Mouse (Mus musculus) MEL (cell line): ENCODE data around the gene Slc7a4. TPM values are rescaled to one million over a fixed set of nuclear protein-coding genes. Genes with fewer than 3 reads are reported as not detected.
"Not testable (repeated sequence)": the region's sequence is repeated elsewhere in the genome, so short reads cannot be mapped to it uniquely, and the experiment has no call there.

ENCODE experiments used
- DNase-seq: peaks from one replicate; pipeline ENCODE4 v3.0.0; 2011; ENCODE audit warnings: low read depth, low spot score
- H3K27ac ChIP-seq: 2 replicates; pipeline ENCODE4 v1.5.1; 2012; ENCODE audit warnings: low read depth, mild to moderate bottlenecking, control low read depth, low read length, moderate library complexity; ENCODE audit not compliant: control insufficient read depth
- H3K27me3 ChIP-seq, 2 experiments: fragments of 150-350 bp in 1 of 2; sonication (generic) in 1 of 2; 2 replicates each; pipeline ENCODE4 v1.6.1; 2012; ENCODE audit warnings: low read length in 2 of 2, mild to moderate bottlenecking in 2 of 2, improper control_type of control experiment in 1 of 2, moderate library complexity in 1 of 2; ENCODE audit not compliant: insufficient read depth in 2 of 2, control insufficient read depth in 1 of 2
- H3K36me3 ChIP-seq, 2 experiments: 2 replicates each; pipeline ENCODE4 v1.6.1; 2012 to 2014; ENCODE audit warnings: low read length in 2 of 2, improper control_type of control experiment in 1 of 2, inconsistent platforms in 1 of 2, mild to moderate bottlenecking in 1 of 2; ENCODE audit not compliant: insufficient read depth in 2 of 2, control insufficient read depth in 1 of 2
- H3K4me1 ChIP-seq, 2 experiments: fragments of 150-350 bp in 1 of 2; sonication (generic) in 1 of 2; 2 replicates each; pipeline ENCODE4 v1.6.1; 2012; ENCODE audit warnings: low read length in 2 of 2, improper control_type of control experiment in 1 of 2, mild to moderate bottlenecking in 1 of 2; ENCODE audit not compliant: insufficient read depth in 2 of 2, control insufficient read depth in 1 of 2
- H3K4me3 ChIP-seq, 2 experiments: fragments of 150-350 bp in 1 of 2; sonication (generic) in 1 of 2; 2 replicates each; pipeline ENCODE4 v1.5.1; 2012; ENCODE audit warnings: low read depth in 2 of 2, low read length in 2 of 2, mild to moderate bottlenecking in 2 of 2, moderate library complexity in 2 of 2, control low read depth in 1 of 2, improper control_type of control experiment in 1 of 2; ENCODE audit not compliant: control insufficient read depth in 1 of 2, insufficient read depth in 1 of 2
- H3K79me2 ChIP-seq: 2 replicates; pipeline ENCODE4 v1.6.1; 2012; ENCODE audit warnings: mild to moderate bottlenecking, low read length, moderate library complexity; ENCODE audit not compliant: control insufficient read depth, poor library complexity, insufficient read depth
- H3K9ac ChIP-seq: 2 replicates; pipeline ENCODE4 v1.6.1; 2012; ENCODE audit warnings: low read depth, mild to moderate bottlenecking, control low read depth, low read length, moderate library complexity; ENCODE audit not compliant: control insufficient read depth, poor library complexity, severe bottlenecking
- H3K9me3 ChIP-seq: fragments of 150-350 bp; sonication (generic); replicated peaks from 2 replicates; pipeline ENCODE4 v1.6.1; 2012; ENCODE audit warnings: mild to moderate bottlenecking, low read length, improper control_type of control experiment, moderate library complexity; ENCODE audit not compliant: insufficient read depth
- BHLHE40 ChIP-seq: IDR thresholded peaks from 2 replicates; pipeline ENCODE4 v1.6.1; 2012; ENCODE audit warnings: low read depth, mild to moderate bottlenecking, inconsistent platforms, low read length, improper control_type of control experiment, borderline replicate concordance
- CHD1 ChIP-seq: IDR thresholded peaks from 2 replicates; pipeline ENCODE4 v1.6.1; 2012; ENCODE audit warnings: low read depth, mild to moderate bottlenecking, inconsistent platforms, low read length, improper control_type of control experiment
- ETS1 ChIP-seq: IDR thresholded peaks from 2 replicates; pipeline ENCODE4 v1.6.1; 2012; ENCODE audit warnings: low read depth, mild to moderate bottlenecking, inconsistent platforms, low read length, improper control_type of control experiment, moderate library complexity
- GABPA ChIP-seq: IDR thresholded peaks from 2 replicates; pipeline ENCODE4 v1.6.1; 2012; ENCODE audit warnings: low read depth, mild to moderate bottlenecking, inconsistent platforms, low read length, improper control_type of control experiment, moderate library complexity
- GATA1 ChIP-seq: IDR thresholded peaks from 2 replicates; pipeline ENCODE4 v1.6.1; 2011; ENCODE audit warnings: low read depth, low read length, improper control_type of control experiment
- HCFC1 ChIP-seq: IDR thresholded peaks from 2 replicates; pipeline ENCODE4 v1.6.1; 2012; ENCODE audit warnings: low read depth, mild to moderate bottlenecking, inconsistent platforms, low read length, improper control_type of control experiment, moderate library complexity
- KAT2A ChIP-seq: conservative IDR thresholded peaks from 2 replicates; pipeline ENCODE4 v1.6.1; 2012; ENCODE audit warnings: low read depth, low read length, improper control_type of control experiment, inconsistent platforms
- MAX ChIP-seq: IDR thresholded peaks from 2 replicates; pipeline ENCODE4 v1.6.1; 2011; ENCODE audit warnings: low read length, improper control_type of control experiment
- MAZ ChIP-seq: IDR thresholded peaks from 2 replicates; pipeline ENCODE4 v1.6.1; 2012; ENCODE audit warnings: low read depth, mild to moderate bottlenecking, inconsistent platforms, low read length, improper control_type of control experiment
- MEF2A ChIP-seq: IDR thresholded peaks from 2 replicates; pipeline ENCODE4 v1.6.1; 2014; ENCODE audit warnings: low read depth, mild to moderate bottlenecking, inconsistent platforms, low read length, improper control_type of control experiment; ENCODE audit not compliant: poor library complexity, insufficient replicate concordance, severe bottlenecking; ENCODE audit errors: extremely low read depth
- MXI1 ChIP-seq: IDR thresholded peaks from 2 replicates; pipeline ENCODE4 v1.6.1; 2011; ENCODE audit warnings: mild to moderate bottlenecking, low read depth, low read length, improper control_type of control experiment
- MYC ChIP-seq: IDR thresholded peaks from 2 replicates; pipeline ENCODE4 v1.6.1; 2011; ENCODE audit warnings: low read depth, mild to moderate bottlenecking, low read length, improper control_type of control experiment, moderate library complexity
- NELFE ChIP-seq: IDR thresholded peaks from 2 replicates; pipeline ENCODE4 v1.6.1; 2011; ENCODE audit warnings: low read depth, low read length, improper control_type of control experiment
- NRF1 ChIP-seq: IDR thresholded peaks from 2 replicates; pipeline ENCODE4 v1.6.1; 2014; ENCODE audit warnings: low read depth, mild to moderate bottlenecking, inconsistent platforms, low read length, improper control_type of control experiment, moderate library complexity; ENCODE audit not compliant: poor library complexity, insufficient read depth, severe bottlenecking
- POLR2A ChIP-seq, 2 experiments: IDR thresholded peaks; 2 replicates each; pipeline ENCODE4 v1.6.1; 2011 to 2012; ENCODE audit warnings: low read length in 2 of 2, mild to moderate bottlenecking in 2 of 2, control low read depth in 1 of 2, improper control_type of control experiment in 1 of 2, low read depth in 1 of 2, moderate library complexity in 1 of 2; ENCODE audit not compliant: control insufficient read depth in 1 of 2, insufficient read depth in 1 of 2, poor library complexity in 1 of 2
- POLR2AphosphoS2 ChIP-seq: IDR thresholded peaks from 2 replicates; pipeline ENCODE4 v1.6.1; 2011; ENCODE audit warnings: low read length, improper control_type of control experiment
- SIN3A ChIP-seq: IDR thresholded peaks from 2 replicates; pipeline ENCODE4 v1.6.1; 2012; ENCODE audit warnings: low read length, improper control_type of control experiment, inconsistent platforms
- TBP ChIP-seq: IDR thresholded peaks from 2 replicates; pipeline ENCODE4 v1.8.0; 2011; ENCODE audit warnings: low read depth, low read length, improper control_type of control experiment
- TCF12 ChIP-seq: IDR thresholded peaks from 2 replicates; pipeline ENCODE4 v1.6.1; 2014; ENCODE audit warnings: low read depth, mild to moderate bottlenecking, inconsistent platforms, low read length, improper control_type of control experiment, moderate library complexity
- USF1 ChIP-seq: IDR thresholded peaks from 2 replicates; pipeline ENCODE4 v1.6.1; 2014; ENCODE audit warnings: low read depth, mild to moderate bottlenecking, inconsistent platforms, low read length, improper control_type of control experiment, moderate library complexity
- ZKSCAN1 ChIP-seq: IDR thresholded peaks from 2 replicates; pipeline ENCODE4 v1.6.1; 2012; ENCODE audit warnings: low read depth, mild to moderate bottlenecking, inconsistent platforms, low read length, improper control_type of control experiment, moderate library complexity
- ZMIZ1 ChIP-seq: IDR thresholded peaks from 2 replicates; pipeline ENCODE4 v1.6.1; 2012; ENCODE audit warnings: low read depth, mild to moderate bottlenecking, inconsistent platforms, low read length, improper control_type of control experiment, moderate library complexity
- polyA plus RNA-seq, 2 experiments: library from polyadenylated mRNA; stranded (reverse) in 1 of 2; unstranded in 1 of 2; fragments of >175 nt in 1 of 2; fragments of >200 nt in 1 of 2; gene quantifications; 2 replicates each; pipeline versions ENCODE4 v1.2.1 to v1.2.4; 2012; ENCODE audit warnings: low replicate concordance in 2 of 2, low read depth in 1 of 2; ENCODE audit not compliant: insufficient read length in 2 of 2, insufficient read depth in 1 of 2, missing spikeins in 1 of 2
- total RNA-seq: library from RNA; depleted of rRNA; stranded (reverse); fragments of 300-350 nt; gene quantifications from 2 replicates; pipeline ENCODE4 v1.2.3, GENCODE M21; 2012

Slc7a4 gene
- total and polyA plus RNA-seq, 3 experiments, result 23.1 to 23.6 TPM; not detected in 1

GRCm38 (mm10) chr16:17554702-17555101 lies 28.3 kb downstream of the Slc7a4 start:
- not testable (repeated sequence) for H3K79me2 ChIP-seq, H3K9me3 ChIP-seq, H3K27me3 ChIP-seq
- H3K4me3 ChIP-seq, result peak overlapping the region; percentile 58 to 71
- peak overlapping the region; percentile 63 for H3K9ac ChIP-seq
- H3K4me1 ChIP-seq, result peaks cover 6 to 30% of the 10 kb centered on the region in 2 experiments
- peaks cover 0 to 10% of the 10 kb centered on the region in 2 experiments; a peak in 2 of 4 replicates for H3K36me3 ChIP-seq
- DNase-seq, result peak; percentile 89
- H3K27ac ChIP-seq, result peak overlapping the region; percentile 86
- TF ChIP-seq ZMIZ1, result peak; percentile 85
- TF ChIP-seq POLR2AphosphoS2, result peak; percentile 85
- peak; percentile 51; the same call in 1 of the 2 replicates for TF ChIP-seq MYC
- peak; percentile 43; the same call in 1 of the 2 replicates for TF ChIP-seq HCFC1
- TF ChIP-seq NELFE, result peak; percentile 79
- peak; percentile 55 for TF ChIP-seq SIN3A
- TF ChIP-seq POLR2A (IDR thresholded peaks at IDR 0.05; ENCODE audit: control insufficient read depth in 1 of 2, insufficient read depth in 1 of 2, low read depth in 1 of 2, low read length in 2 of 2, poor library complexity in 1 of 2), result peak in 1 of 2 experiments; percentile 78; a peak in 2 of 4 replicates
- TF ChIP-seq TBP, result peak; percentile 98
- peak; percentile 14; the same call in 1 of the 2 replicates for TF ChIP-seq TCF12
- TF ChIP-seq GATA1, result peak; percentile 94

GRCm38 (mm10) chr16:17553910-17554685 lies 28.9 kb downstream of the Slc7a4 start:
- peak overlapping the region; percentile 58 to 71 for H3K4me3 ChIP-seq
- peaks cover 0 to 10% of the 10 kb centered on the region in 2 experiments; a peak in 2 of 4 replicates for H3K36me3 ChIP-seq
- H3K9me3 ChIP-seq, result no peaks in the 10 kb centered on the region
- H3K4me1 ChIP-seq, result peaks cover 6 to 30% of the 10 kb centered on the region in 2 experiments
- peak overlapping the region; percentile 63 for H3K9ac ChIP-seq
- H3K27me3 ChIP-seq, result no peaks in the 10 kb centered on the region
- TF ChIP-seq TCF12 (peak; percentile 43; the same call in 1 of the 2 replicates), MYC (peak; percentile 51; the same call in 1 of the 2 replicates), ZMIZ1 (peak; percentile 74), BHLHE40 (peak; percentile 66; the same call in 1 of the 2 replicates), MAX (peak; percentile 82), TBP (0 out of 2 replicates have a peak, but pooled peaks have one; percentile 28), POLR2A (IDR thresholded peaks at IDR 0.05; ENCODE audit: control insufficient read depth in 1 of 2, insufficient read depth in 1 of 2, low read depth in 1 of 2, low read length in 2 of 2, poor library complexity in 1 of 2) (peak in 1 of 2 experiments; percentile 59; a peak in 3 of 4 replicates), USF1 (peak; percentile 88), KAT2A (0 out of 2 replicates have a peak, but pooled peaks have one; percentile 20), CHD1 (no peak), POLR2AphosphoS2 (peak; percentile 30; the same call in 1 of the 2 replicates), ZKSCAN1 (no peak), NRF1 (peak; percentile 37; the same call in 1 of the 2 replicates), MAZ (peak; percentile 67; the same call in 1 of the 2 replicates), ETS1 (peak; percentile 83), SIN3A (peak; percentile 70), GABPA (no peak), MEF2A (no peak), MXI1 (peak; percentile 82)
- TF ChIP-seq, all 39 proteins: peak for 15
- DNase-seq, result peak; percentile 96
- H3K27ac ChIP-seq, result peak overlapping the region; percentile 86
- H3K79me2 ChIP-seq, result no peaks in the 10 kb centered on the region
